Mouse (Mus musculus) cerebellum, adult 9-10 months (tissue): ENCODE data around the gene Plce1.
"Not testable (repeated sequence)": the region's sequence is repeated elsewhere in the genome, so short reads cannot be mapped to it uniquely, and the experiment has no call there.

Experiments
- DNase-seq: peaks from one replicate; pipeline ENCODE4 v3.0.0; 2022

Plce1 gene

GRCm38 (mm10) chr19:38504597-38504996 is 23.7 kb downstream of the Plce1 start:
- no peak for DNase-seq

- DNase-seq = no peak
Observed at GRCm38 (mm10) chr19:38506131-38506530, 25.2 kb downstream of the Plce1 start.

DNA sequence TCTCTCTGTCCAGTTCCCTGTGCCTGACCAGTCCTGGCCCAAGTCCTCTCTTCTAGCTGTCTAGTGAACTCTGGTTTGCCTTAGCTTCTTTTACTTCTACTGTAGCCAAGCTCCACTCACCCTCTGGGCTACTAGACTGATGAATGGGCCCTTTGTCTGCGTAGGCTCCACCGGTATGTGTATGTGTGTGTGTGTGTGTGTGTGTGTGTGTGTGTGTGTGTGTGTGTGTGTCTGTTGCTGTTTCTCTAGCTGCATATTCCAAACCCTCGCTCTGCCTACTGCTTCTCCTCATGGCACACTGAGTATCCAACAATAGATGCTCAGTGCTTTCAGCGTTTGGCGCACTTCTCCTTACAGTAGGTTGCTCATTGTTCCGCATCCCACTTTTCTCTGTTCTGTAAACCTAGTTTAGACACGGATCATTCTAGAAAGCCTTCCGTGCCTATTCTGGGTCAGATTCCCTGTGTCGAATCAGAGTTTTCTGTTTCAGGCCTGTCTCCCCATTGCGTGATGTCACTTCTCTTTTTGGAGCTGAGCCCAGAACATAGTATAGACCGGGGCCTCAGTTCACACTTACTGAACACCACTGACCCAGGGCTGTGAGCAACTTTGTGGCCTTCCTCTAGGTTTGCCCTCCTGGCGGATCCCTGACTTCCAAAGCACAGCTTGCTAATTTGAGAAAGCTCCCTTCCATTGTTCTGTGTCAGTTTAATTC is 26.5 kb downstream of the Plce1 start:
- no peak for DNase-seq

- DNase-seq = no peak
Observed at GRCm38 (mm10) chr19:38507966-38508625, 27.2 kb downstream of the Plce1 start.

DNA sequence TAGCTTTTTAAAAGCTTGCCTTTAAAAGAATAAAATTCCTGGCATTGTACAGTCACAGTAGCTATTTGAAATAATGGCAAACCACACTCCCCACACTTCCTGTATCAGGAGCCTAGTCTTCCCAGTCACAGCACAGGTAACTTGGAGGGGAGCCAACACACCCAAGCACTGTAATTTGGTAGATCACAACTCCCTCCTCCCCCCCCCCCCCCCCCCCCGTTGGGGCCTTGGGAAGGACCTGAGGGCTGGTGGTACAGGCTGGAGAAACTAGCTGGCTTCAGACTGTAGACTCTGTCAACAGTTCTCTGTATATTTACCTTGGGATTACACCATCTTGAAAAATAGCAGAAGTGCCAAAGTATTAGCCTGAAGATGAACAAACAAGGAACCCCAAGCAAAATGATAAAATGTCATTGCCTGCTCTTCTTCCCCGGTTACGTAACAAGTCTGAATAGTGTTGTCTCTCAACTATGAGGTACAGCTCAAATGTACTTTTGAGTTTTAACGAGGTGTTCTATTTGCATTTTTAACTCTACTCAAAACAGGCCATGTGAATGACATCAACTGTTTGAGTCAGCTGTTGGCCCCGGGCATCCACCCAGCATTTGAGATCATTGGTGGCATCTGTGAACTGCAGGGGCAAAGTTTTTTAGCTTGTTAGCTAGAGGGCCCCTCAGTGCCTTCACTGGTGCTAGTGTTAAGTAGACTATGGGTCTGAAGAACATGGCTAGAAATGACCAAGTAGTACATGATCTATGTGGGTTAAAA is 33.7 kb downstream of the Plce1 start:
- no peak for DNase-seq

GRCm38 (mm10) chr19:38526855-38527254 is 45.9 kb downstream of the Plce1 start:
- no peak for DNase-seq

DNA sequence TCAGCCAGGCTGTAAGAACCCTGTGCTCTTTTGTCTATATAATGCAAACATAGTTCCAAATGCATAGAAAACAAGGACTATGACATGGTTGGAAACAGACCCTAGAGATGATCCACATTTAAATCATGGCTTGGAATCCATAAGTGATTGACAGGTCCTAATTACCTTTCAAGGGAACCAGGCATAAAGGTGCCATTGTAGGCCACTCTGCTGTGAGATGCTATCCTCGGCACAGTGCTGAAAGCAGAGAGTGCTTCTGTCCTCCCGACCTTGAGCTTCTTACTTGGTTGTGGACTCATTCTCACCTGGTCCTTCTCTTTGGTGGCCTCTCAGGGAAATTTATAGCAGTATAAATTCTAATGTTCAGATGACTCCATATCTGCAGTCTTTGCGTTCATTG is 46.6 kb downstream of the Plce1 start:
- DNase-seq = no peak

DNA sequence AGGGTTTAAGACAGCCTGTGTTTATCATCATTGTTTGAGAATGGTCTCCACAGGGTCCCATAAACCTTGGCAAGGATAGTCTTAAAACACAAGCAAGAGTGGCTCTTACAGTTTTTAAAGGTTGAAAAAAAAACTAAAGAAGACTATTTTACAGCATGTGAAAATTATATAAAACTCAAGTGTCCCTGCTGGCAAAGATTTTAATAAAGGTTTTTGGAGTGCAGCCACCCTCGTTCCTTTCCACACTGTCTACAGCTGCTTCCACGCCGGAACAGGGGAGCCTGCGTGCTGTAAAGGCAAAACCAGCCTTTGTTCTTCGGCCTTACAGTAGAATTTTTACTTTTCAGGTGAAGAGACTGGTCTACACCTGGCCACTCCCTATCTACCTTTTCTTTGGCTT is 52.3 kb downstream of the Plce1 start:
- no peak for DNase-seq

DNA sequence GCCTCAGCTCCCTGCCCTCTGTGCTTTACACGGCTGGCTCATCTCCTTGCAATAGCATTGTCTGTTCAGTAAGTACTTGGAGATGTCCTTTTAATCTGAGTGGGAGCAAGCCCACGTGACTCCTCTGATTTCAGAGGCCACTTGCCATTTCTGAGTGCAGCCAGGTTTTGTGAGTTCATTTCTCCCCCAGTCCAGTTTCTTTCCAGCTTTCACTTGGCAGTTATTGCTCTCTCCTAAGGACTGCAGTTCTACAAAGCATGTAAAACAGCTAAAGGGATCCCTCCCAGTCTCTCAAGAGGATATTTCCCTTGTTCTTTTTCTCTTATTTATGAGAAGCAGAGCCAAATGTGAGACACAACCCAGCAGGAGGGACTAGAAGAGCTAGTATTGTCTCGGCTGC is 58.4 kb downstream of the Plce1 start:
- no peak for DNase-seq

DNA sequence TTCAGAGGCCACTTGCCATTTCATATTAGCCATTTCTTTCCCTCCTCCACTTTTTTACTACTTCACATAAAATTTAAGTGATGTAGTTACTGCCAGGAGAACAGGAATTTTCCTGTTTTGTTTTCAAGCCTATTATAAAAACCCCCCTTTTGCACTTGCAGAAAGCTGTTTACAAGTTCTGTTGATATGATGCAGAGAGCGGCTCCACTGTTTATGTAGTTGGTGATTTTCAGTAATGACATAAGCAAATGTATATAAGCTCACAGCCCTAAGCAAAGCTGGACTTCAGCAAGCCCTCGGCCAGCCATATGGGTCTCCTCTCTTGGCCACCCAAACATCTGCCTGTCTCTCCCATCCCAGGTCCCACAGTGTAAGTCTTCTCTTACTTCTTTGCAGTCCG is 59.6 kb downstream of the Plce1 start:
- DNase-seq = no peak

- no peak for DNase-seq
Observed at GRCm38 (mm10) chr19:38549487-38550058, 68.7 kb downstream of the Plce1 start.

DNA sequence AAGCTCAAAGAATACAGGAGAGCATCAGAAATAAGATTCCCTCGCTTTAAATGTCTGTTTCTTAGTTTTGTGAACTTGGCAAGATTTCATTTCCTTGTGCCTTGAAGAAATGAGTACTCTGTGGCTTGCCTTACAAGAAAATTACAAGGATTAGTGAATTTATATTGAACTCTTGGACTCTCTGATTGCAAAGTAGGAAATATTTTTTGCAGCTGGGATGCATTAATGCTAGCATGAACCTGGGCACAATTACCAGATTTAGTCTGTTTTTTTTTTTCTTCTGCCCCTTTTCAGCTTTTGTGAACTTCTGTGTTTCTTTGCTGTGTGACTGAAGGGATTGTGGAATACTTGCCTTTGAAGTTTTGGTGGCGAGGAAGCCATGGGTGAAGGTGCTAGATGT is 72.6 kb downstream of the Plce1 start:
- DNase-seq = no peak

DNA sequence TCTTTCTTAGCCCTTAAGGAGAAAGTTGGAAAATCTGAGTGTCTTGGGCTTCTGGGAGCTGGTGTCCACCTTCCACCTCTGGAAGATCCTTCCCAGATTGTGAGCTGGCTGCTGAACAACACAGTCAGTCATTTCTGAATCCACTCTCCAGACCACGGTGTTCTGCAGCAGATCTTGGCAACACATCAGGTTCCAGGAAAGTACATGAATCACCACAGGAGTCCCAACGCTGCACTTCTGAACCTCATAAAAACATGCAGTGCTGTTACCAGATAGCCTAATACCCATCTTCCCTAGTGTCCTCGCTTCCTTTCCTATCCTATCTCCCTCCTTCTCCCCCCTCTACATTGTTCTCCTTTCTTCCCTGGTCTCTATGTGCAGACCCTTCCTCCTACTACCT is 74.5 kb downstream of the Plce1 start:
- no peak for DNase-seq

GRCm38 (mm10) chr19:38558816-38559215 is 77.9 kb downstream of the Plce1 start:
- no peak for DNase-seq

GRCm38 (mm10) chr19:38561887-38562286 is 81.0 kb downstream of the Plce1 start:
- DNase-seq = not testable (repeated sequence)

GRCm38 (mm10) chr19:38566156-38566555 is 85.2 kb downstream of the Plce1 start:
- no peak for DNase-seq

DNA sequence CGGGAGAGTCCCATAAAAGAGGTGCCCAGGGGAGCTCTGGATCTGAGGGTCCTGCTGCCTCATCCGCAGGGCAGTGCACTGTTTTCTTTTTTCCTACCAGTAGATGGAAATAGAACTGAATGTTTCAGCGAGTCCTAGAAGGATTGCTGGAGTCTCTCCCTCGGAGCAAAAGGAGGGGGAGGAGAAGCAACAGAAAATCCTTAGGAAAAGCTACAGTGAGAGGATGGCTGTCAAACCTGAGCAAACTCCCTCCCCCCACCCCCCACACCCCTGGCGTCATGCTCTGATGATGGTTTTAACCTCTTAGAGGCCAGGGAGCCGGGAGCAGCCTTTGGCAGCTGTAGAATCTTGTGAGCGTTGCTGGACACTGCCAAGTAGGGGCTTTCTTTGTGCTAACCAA is 85.8 kb downstream of the Plce1 start:
- DNase-seq = no peak

GRCm38 (mm10) chr19:38567331-38567730 is 86.4 kb downstream of the Plce1 start:
- no peak for DNase-seq

- no peak for DNase-seq
Observed at GRCm38 (mm10) chr19:38578554-38579146, 97.7 kb downstream of the Plce1 start.

GRCm38 (mm10) chr19:38582861-38583260 is 102.0 kb downstream of the Plce1 start:
- DNase-seq = no peak

GRCm38 (mm10) chr19:38587559-38587958 is 106.7 kb downstream of the Plce1 start:
- no peak for DNase-seq

- DNase-seq = no peak
Observed at GRCm38 (mm10) chr19:38589466-38589865, 108.6 kb downstream of the Plce1 start.

DNA sequence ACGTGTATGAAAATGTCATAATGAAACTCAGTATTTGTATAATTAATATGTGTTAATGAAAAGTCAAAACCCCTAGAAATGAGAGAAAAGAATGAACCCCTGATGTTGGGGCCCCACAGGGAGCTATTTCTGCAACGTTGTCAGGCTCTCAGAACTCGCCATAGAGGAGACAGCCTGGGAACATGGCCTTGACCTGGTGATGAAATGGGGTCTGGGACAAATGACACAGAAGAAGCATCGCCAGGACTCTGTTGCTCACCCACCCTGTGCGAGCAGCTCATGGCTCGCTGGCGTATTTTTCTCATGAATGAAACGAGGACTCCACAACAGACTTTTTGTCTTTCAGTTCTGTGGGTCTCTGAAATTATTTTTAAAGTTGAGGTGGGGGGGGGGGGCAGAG is 109.0 kb downstream of the Plce1 start:
- DNase-seq = no peak
